Comparison of ENCODE assay signal across 8 mouse cellular contexts in the genomic region with DNA sequence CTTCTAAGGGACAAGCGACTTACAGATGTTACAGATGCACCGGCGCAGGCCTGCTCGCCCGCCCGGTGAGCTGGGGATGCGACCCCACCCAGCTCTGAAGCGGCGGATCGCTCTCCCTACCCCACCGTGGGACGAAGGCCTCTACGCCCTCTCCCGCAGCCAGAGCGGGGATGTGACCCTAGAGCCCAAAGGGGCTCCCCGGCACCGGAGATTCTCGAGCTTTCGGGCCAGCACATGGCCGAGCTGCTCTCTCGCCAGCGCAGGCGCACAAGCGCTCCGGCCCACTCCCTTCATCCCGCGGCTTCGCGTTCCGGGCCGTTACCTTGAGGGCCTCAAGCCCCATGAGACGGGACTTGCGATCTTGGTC. TPM values are rescaled to one million over a fixed set of nuclear protein-coding genes. Genes with fewer than 3 reads are reported as not detected.
DNase-seq lines count a peak whose midpoint lies in the region; ATAC-seq and TF ChIP-seq lines count a peak whose summit lies in the region.

No protein-coding gene starts in this region.

- no peaks in the 10 kb centered on the region for H3K27me3 ChIP-seq in heart, embryonic 12.5 days (replicated peaks)
- no peaks in the 10 kb centered on the region for H3K27me3 ChIP-seq in hindbrain, embryonic 11.5 days (ENCODE audit: control insufficient read depth, insufficient read depth, low read length)
- H3K27me3 ChIP-seq in midbrain, embryonic 10.5 days (ENCODE audit: low read depth, poor library complexity, severe bottlenecking), result no peaks in the 10 kb centered on the region

- H3K27ac ChIP-seq in heart, embryonic 12.5 days (ENCODE audit: poor library complexity, severe bottlenecking), result peak overlapping the region; percentile 65
- H3K27ac ChIP-seq in ES-E14 (ENCODE audit: insufficient read depth, low read depth, low read length, poor library complexity, severe bottlenecking), result peak overlapping the region; percentile 67; the same call in 1 of the 2 replicates
- H3K27ac ChIP-seq in hindbrain, embryonic 11.5 days (ENCODE audit: low read depth, low read length), result peak overlapping the region; percentile 51
- H3K27ac ChIP-seq in midbrain, embryonic 10.5 days (replicated peaks), result peak overlapping the region; percentile 97

- no peaks in the 10 kb centered on the region for H3K9me3 ChIP-seq in heart, embryonic 12.5 days (replicated peaks)
- H3K9me3 ChIP-seq in ES-E14 (ENCODE audit: control insufficient read depth, insufficient read depth, low read depth, low read length), result no peaks in the 10 kb centered on the region
- H3K9me3 ChIP-seq in hindbrain, embryonic 11.5 days (ENCODE audit: control insufficient read depth, low read length), result no peaks in the 10 kb centered on the region
- H3K9me3 ChIP-seq in midbrain, embryonic 10.5 days (replicated peaks), result no peaks in the 10 kb centered on the region

- in situ Hi-C loops in ES-E14 (cut with MboI; ENCODE audit: low sequenced_read_pairs in 2 of 2, unreplicated experiment in 2 of 2), result no loop called here

- peak; percentile 78 for ATAC-seq in heart, embryonic 12.5 days (ENCODE audit: insufficient number of reproducible peaks, low FRiP score)
- peak; percentile 81 for ATAC-seq in hindbrain, embryonic 11.5 days (ENCODE audit: low FRiP score)

- H3K9ac ChIP-seq in heart, embryonic 12.5 days, result peak overlapping the region; percentile 94
- H3K9ac ChIP-seq in ES-E14 (ENCODE audit: insufficient read depth, low read depth, low read length, poor library complexity, severe bottlenecking), result peak overlapping the region; percentile 100
- H3K9ac ChIP-seq in hindbrain, embryonic 11.5 days (ENCODE audit: low read depth, low read length), result peak overlapping the region; percentile 94

- H3K36me3 ChIP-seq in heart, embryonic 12.5 days, result peaks cover 15% of the 10 kb centered on the region
- peaks cover 11% of the 10 kb centered on the region for H3K36me3 ChIP-seq in ES-E14 (ENCODE audit: control insufficient read depth, insufficient read depth, low read length, poor library complexity, severe bottlenecking)
- peaks cover 3% of the 10 kb centered on the region; the same call in 1 of the 2 replicates for H3K36me3 ChIP-seq in hindbrain, embryonic 11.5 days (ENCODE audit: control insufficient read depth, insufficient read depth, low read length)
- peaks cover 22% of the 10 kb centered on the region for H3K36me3 ChIP-seq in midbrain, embryonic 10.5 days

- 0% methylated on average over 33 of the region's 33 CpGs for WGBS in heart, embryonic 12.5 days
- under 1% methylated on average over 33 of the region's 33 CpGs for WGBS in hindbrain, embryonic 11.5 days
- under 1% methylated on average over 33 of the region's 33 CpGs for WGBS in midbrain, embryonic 10.5 days

- DNase-seq in heart, postnatal 14 days, result no peak
- no peak for DNase-seq in ES-E14 (ENCODE audit: low read depth, low spot score)
- no peak for DNase-seq in hindbrain, embryonic 11.5 days (ENCODE audit: low spot score)
- no peak for DNase-seq in midbrain, embryonic 10.5 days (ENCODE audit: low spot score)
- no peak for DNase-seq in right cerebral cortex, adult 18-20 months
- DNase-seq in thymus, adult 18-20 months, result no peak
- no peak for DNase-seq in gastrocnemius, postnatal 4 days (ENCODE audit: low spot score in 2 of 2)

- intact Hi-C loops in heart, postnatal 14 days (cut with DNase I), result loop anchor here (5.0 to 10.0 kb wide), 2 partner anchors 234 to 644 kb away; a partner anchor contains a TSS

- H3K4me1 ChIP-seq in heart, embryonic 12.5 days (replicated peaks), result peaks cover 24% of the 10 kb centered on the region
- H3K4me1 ChIP-seq in ES-E14 (ENCODE audit: control insufficient read depth in 2 of 2, insufficient read depth in 2 of 2, low read length in 2 of 2, poor library complexity in 1 of 2), result peaks cover 3 to 6% of the 10 kb centered on the region in 2 experiments; a peak in 1 of 4 replicates
- H3K4me1 ChIP-seq in hindbrain, embryonic 11.5 days (replicated peaks; ENCODE audit: control insufficient read depth, insufficient read depth, low read length), result 0 out of 2 replicates have a peak, but pooled peaks cover 2% of the 10 kb centered on the region
- H3K4me1 ChIP-seq in midbrain, embryonic 10.5 days, result peaks cover 28% of the 10 kb centered on the region

- peak overlapping the region; percentile 88 for H3K4me3 ChIP-seq in heart, embryonic 12.5 days
- H3K4me3 ChIP-seq in ES-E14 (ENCODE audit: insufficient read depth in 1 of 2, low read depth in 1 of 2, low read length in 2 of 2, poor library complexity in 1 of 2, severe bottlenecking in 1 of 2), result peak overlapping the region; percentile 69 to 98
- H3K4me3 ChIP-seq in hindbrain, embryonic 11.5 days (ENCODE audit: low read depth, low read length), result peak overlapping the region; percentile 95
- peak overlapping the region; percentile 83 for H3K4me3 ChIP-seq in midbrain, embryonic 10.5 days

- peak overlapping the region; percentile 75 for H3K4me2 ChIP-seq in heart, embryonic 12.5 days
- peak overlapping the region; percentile 93 for H3K4me2 ChIP-seq in hindbrain, embryonic 11.5 days (replicated peaks; ENCODE audit: low read depth, low read length)

TF ChIP-seq in ES-E14, 5 proteins besides CTCF, POLR2A, EP300 and RAD21:
- TF ChIP-seq ZNF384 (IDR thresholded peaks at IDR 0.05; ENCODE audit: low read depth, low read length), result no peak
- no peak for TF ChIP-seq ZC3H11A (IDR thresholded peaks at IDR 0.05; ENCODE audit: borderline replicate concordance, low read depth, low read length)
- TF ChIP-seq HCFC1 (IDR thresholded peaks at IDR 0.05; ENCODE audit: borderline replicate concordance, insufficient read depth, low read length), result no peak
- TF ChIP-seq CHD2 (IDR thresholded peaks at IDR 0.05; ENCODE audit: low read depth, low read length), result no peak
- TF ChIP-seq MAFK (IDR thresholded peaks at IDR 0.05; ENCODE audit: insufficient read depth, low read depth, low read length), result no peak

RNA-seq across cellular contexts. Expression of a gene that starts 0.3 kb away (rescaled TPM):
- 397 and 401 TPM in 2 replicates for polyA plus RNA-seq in heart, embryonic 12.5 days (2016; fragmentation: Nextera tagmentation; extraction: Ambion mirVana)
- 100 to 1,000 TPM; 144 to 154 TPM for total RNA-seq in heart, postnatal 14 days (2021)
- total RNA-seq in ES-E14 (2012; rRNA removed), result 590 and 695 TPM in 2 replicates
- 721 and 746 TPM in 2 replicates for polyA plus RNA-seq in hindbrain, embryonic 11.5 days (2014; fragmentation: Nextera tagmentation; extraction: Ambion mirVana)
- polyA plus RNA-seq in midbrain, embryonic 10.5 days (2016; fragmentation: Nextera tagmentation; extraction: Ambion mirVana), result 728 and 772 TPM in 2 replicates
- 100 to 1,000 TPM; 230 to 241 TPM for total RNA-seq in gastrocnemius, postnatal 4 days (2021)

RNA-seq across cellular contexts. Expression of a gene that starts 0.4 kb away (rescaled TPM):
- polyA plus RNA-seq in heart, embryonic 12.5 days (2016; fragmentation: Nextera tagmentation; extraction: Ambion mirVana), result 12.7 TPM in 2 replicates
- 10 to 100 TPM; 17.1 to 19.9 TPM for total RNA-seq in heart, postnatal 14 days (2021)
- total RNA-seq in ES-E14 (2012; rRNA removed), result 13.1 and 17.2 TPM in 2 replicates
- 14.7 and 15.6 TPM in 2 replicates for polyA plus RNA-seq in hindbrain, embryonic 11.5 days (2014; fragmentation: Nextera tagmentation; extraction: Ambion mirVana)
- polyA plus RNA-seq in midbrain, embryonic 10.5 days (2016; fragmentation: Nextera tagmentation; extraction: Ambion mirVana), result 14.7 and 18.0 TPM in 2 replicates
- total RNA-seq in gastrocnemius, postnatal 4 days (2021), result 10 to 100 TPM; 12.7 to 13.7 TPM

RNA-seq across cellular contexts. Expression of a gene that starts 36.1 kb away (rescaled TPM):
- 6.6 and 8.0 TPM in 2 replicates for polyA plus RNA-seq in heart, embryonic 12.5 days (2016; fragmentation: Nextera tagmentation; extraction: Ambion mirVana)
- total RNA-seq in heart, postnatal 14 days (2021), result 10 to 100 TPM; 25.6 to 26.5 TPM
- total RNA-seq in ES-E14 (2012; rRNA removed), result 0.48 and 0.76 TPM in 2 replicates
- polyA plus RNA-seq in hindbrain, embryonic 11.5 days (2014; fragmentation: Nextera tagmentation; extraction: Ambion mirVana), result 0.64 and 1.3 TPM in 2 replicates
- polyA plus RNA-seq in midbrain, embryonic 10.5 days (2016; fragmentation: Nextera tagmentation; extraction: Ambion mirVana), result 1.3 and 1.6 TPM in 2 replicates
- 10 to 100 TPM; 52.5 to 63.7 TPM for total RNA-seq in gastrocnemius, postnatal 4 days (2021)

Comparison
In these comparisons a context has a peak if more than half of its experiments do, and no peak if none do; other contexts are left out.
1. RNA of a gene that starts 36.1 kb away (total RNA-seq): 52.5 to 63.7 TPM in gastrocnemius, postnatal 4 days and 25.6 to 26.5 TPM in heart, postnatal 14 days; 0.48 to 0.76 TPM in ES-E14; every median in the first group is over 10 times any median in the second.
2. Peak in every context shown above with its lines, with median percentiles within 50 percentile points of each other: H3K27ac ChIP-seq, H3K4me3 ChIP-seq and H3K9ac ChIP-seq.